Comparison of ENCODE assay signal across 8 mouse cellular contexts in the genomic region with DNA sequence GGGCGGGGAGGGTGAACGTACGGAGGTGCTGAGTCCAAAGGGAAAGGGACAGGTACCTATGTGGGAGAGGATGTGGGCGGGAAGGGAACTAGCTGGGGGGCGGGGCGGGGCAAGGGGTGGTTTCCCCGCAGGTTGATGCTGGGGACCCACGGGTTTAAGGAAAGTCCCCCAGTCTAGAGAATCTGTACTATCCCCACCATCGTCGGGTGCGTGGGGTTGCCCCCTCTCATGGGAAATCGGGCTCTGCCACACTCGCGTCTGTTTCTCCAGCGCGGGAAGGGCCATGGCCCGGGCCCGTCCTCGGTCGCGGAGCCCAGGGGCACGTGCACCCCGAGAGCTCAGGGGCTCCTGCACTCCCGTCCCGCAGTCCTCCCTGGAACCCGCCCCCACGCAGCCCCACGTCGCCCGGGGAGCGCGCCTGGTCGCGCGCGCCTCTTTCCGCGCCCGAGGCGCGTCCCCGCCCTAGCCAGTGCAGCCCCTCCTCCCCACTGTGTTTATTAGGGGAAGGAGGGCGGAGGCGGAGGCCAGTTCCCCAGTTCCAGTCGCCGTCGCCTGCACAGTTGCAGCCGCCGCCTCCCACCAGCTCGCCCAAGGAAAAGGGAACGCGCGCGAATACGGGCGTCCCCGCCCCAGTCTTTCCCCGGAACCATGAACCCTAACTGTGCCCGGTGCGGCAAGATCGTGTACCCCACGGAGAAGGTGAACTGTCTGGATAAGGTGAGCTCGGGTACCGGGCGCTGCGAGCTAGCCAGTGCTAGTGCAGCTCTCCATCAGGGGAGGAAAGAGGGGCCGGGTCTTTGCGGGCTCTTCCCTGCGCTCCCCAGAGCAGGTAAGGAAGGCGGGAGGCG. TPM values are rescaled to one million over a fixed set of nuclear protein-coding genes. Genes with fewer than 3 reads are reported as not detected.
DNase-seq lines count a peak whose midpoint lies in the region; ATAC-seq and TF ChIP-seq lines count a peak whose summit lies in the region.

No protein-coding gene starts in this region.

- peak overlapping the region; percentile 80 for H3K9ac ChIP-seq in embryonic facial prominence, embryonic 11.5 days (replicated peaks; ENCODE audit: low read length)
- H3K9ac ChIP-seq in limb, embryonic 11.5 days (ENCODE audit: low read length) = peak overlapping the region; percentile 91
- H3K9ac ChIP-seq in midbrain, embryonic 12.5 days (replicated peaks) = peak overlapping the region; percentile 84

- TF ChIP-seq POLR2A in small intestine, adult 2 months (IDR thresholded peaks at IDR 0.05; ENCODE audit: low read depth, low read length) = peak; percentile 98

- under 1% methylated on average over 67 of the region's 71 CpGs for WGBS in embryonic facial prominence, embryonic 11.5 days
- 0% methylated on average over 71 of the region's 71 CpGs for WGBS in limb, embryonic 11.5 days
- under 1% methylated on average over 67 of the region's 71 CpGs for WGBS in midbrain, embryonic 12.5 days
- 1% methylated on average over 70 of the region's 71 CpGs for WGBS in small intestine, adult 2 months

- peaks cover 12% of the 10 kb centered on the region for H3K4me1 ChIP-seq in embryonic facial prominence, embryonic 11.5 days (ENCODE audit: control insufficient read depth, insufficient read depth, low read length)
- H3K4me1 ChIP-seq in limb, embryonic 11.5 days (ENCODE audit: control insufficient read depth, insufficient read depth, low read length) = peaks cover 24% of the 10 kb centered on the region
- H3K4me1 ChIP-seq in midbrain, embryonic 12.5 days = peaks cover 25% of the 10 kb centered on the region
- peaks cover 22% of the 10 kb centered on the region; the same call in 1 of the 2 replicates for H3K4me1 ChIP-seq in small intestine, adult 2 months (ENCODE audit: control insufficient read depth, insufficient read depth, insufficient read length, low read length)

- TF ChIP-seq CTCF in small intestine, adult 2 months (IDR thresholded peaks at IDR 0.05; ENCODE audit: extremely low read depth, insufficient read length, insufficient replicate concordance, low read depth, low read length) = no peak

- H3K4me3 ChIP-seq in embryonic facial prominence, embryonic 11.5 days (ENCODE audit: low read depth, low read length) = peak overlapping the region; percentile 87
- H3K4me3 ChIP-seq in limb, embryonic 11.5 days (ENCODE audit: low read depth, low read length) = peak overlapping the region; percentile 95
- peak overlapping the region; percentile 87 for H3K4me3 ChIP-seq in midbrain, embryonic 12.5 days
- peak overlapping the region; percentile 95 for H3K4me3 ChIP-seq in small intestine, adult 2 months (ENCODE audit: low read depth, low read length)

- H3K4me2 ChIP-seq in embryonic facial prominence, embryonic 11.5 days (ENCODE audit: low read depth, low read length) = peak overlapping the region; percentile 84
- H3K4me2 ChIP-seq in limb, embryonic 11.5 days (ENCODE audit: low read depth, severe bottlenecking) = peak overlapping the region; percentile 85
- peak overlapping the region; percentile 79 for H3K4me2 ChIP-seq in midbrain, embryonic 12.5 days (replicated peaks)

- peak; percentile 77 for ATAC-seq in embryonic facial prominence, embryonic 11.5 days (replicated peaks; ENCODE audit: insufficient number of reproducible peaks, low FRiP score, low TSS enrichment, low read depth)
- peak; percentile 70 for ATAC-seq in limb, embryonic 11.5 days (ENCODE audit: insufficient number of reproducible peaks, low FRiP score, low TSS enrichment, low read depth)
- ATAC-seq in midbrain, embryonic 12.5 days (ENCODE audit: low FRiP score, low read depth) = peak; percentile 75

- DNase-seq in adrenal gland, postnatal 10 days = peak; percentile 92
- DNase-seq in embryonic facial prominence, embryonic 11.5 days (ENCODE audit: low spot score) = peak; percentile 83
- DNase-seq in heart, adult 18-20 months = peak; percentile 92 to 94
- peak; percentile 89 for DNase-seq in kidney, adult 18-20 months
- DNase-seq in limb, embryonic 11.5 days (ENCODE audit: low spot score) = peak; percentile 89
- no peak for DNase-seq in c-Kit-positive CD71-positive TER-119-positive erythroid progenitor cells, embryonic 14.5 days (ENCODE audit: low spot score)

- H3K9me3 ChIP-seq in embryonic facial prominence, embryonic 11.5 days (replicated peaks; ENCODE audit: control insufficient read depth, low read length) = no peaks in the 10 kb centered on the region
- no peaks in the 10 kb centered on the region for H3K9me3 ChIP-seq in limb, embryonic 11.5 days (ENCODE audit: control insufficient read depth, low read length)
- no peaks in the 10 kb centered on the region for H3K9me3 ChIP-seq in midbrain, embryonic 12.5 days

- H3K27me3 ChIP-seq in embryonic facial prominence, embryonic 11.5 days (ENCODE audit: control insufficient read depth, insufficient read depth, low read length) = no peaks in the 10 kb centered on the region
- H3K27me3 ChIP-seq in limb, embryonic 11.5 days (ENCODE audit: control insufficient read depth, insufficient read depth, low read length) = no peaks in the 10 kb centered on the region
- no peaks in the 10 kb centered on the region for H3K27me3 ChIP-seq in midbrain, embryonic 12.5 days
- no peaks in the 10 kb centered on the region for H3K27me3 ChIP-seq in small intestine, adult 2 months (ENCODE audit: control insufficient read depth, insufficient read depth, low read length)

- peak overlapping the region; percentile 92 for H3K27ac ChIP-seq in embryonic facial prominence, embryonic 11.5 days (replicated peaks; ENCODE audit: low read depth, low read length)
- peak overlapping the region; percentile 96 for H3K27ac ChIP-seq in limb, embryonic 11.5 days (replicated peaks; ENCODE audit: low read depth, low read length)
- peak overlapping the region; percentile 90 for H3K27ac ChIP-seq in midbrain, embryonic 12.5 days (replicated peaks)
- H3K27ac ChIP-seq in small intestine, adult 2 months (ENCODE audit: insufficient read depth, low read depth, low read length) = peak overlapping the region; percentile 99

- no peaks in the 10 kb centered on the region for H3K36me3 ChIP-seq in embryonic facial prominence, embryonic 11.5 days (replicated peaks; ENCODE audit: control insufficient read depth, insufficient read depth, low read depth, low read length)
- H3K36me3 ChIP-seq in limb, embryonic 11.5 days (ENCODE audit: control insufficient read depth, insufficient read depth, low read length) = no peaks in the 10 kb centered on the region
- no peaks in the 10 kb centered on the region for H3K36me3 ChIP-seq in midbrain, embryonic 12.5 days
- 0 out of 2 replicates have a peak, but pooled peaks cover 3% of the 10 kb centered on the region for H3K36me3 ChIP-seq in small intestine, adult 2 months (ENCODE audit: control insufficient read depth, insufficient read depth, low read length)

RNA-seq across cellular contexts. Expression of a gene that starts 0.6 kb away (rescaled TPM):
- 100 to 1,000 TPM; 107 to 122 TPM for total RNA-seq in adrenal gland, postnatal 10 days (2021)
- 62.6 and 67.8 TPM in 2 replicates for polyA plus RNA-seq in embryonic facial prominence, embryonic 11.5 days (2014; fragmentation: Nextera tagmentation; extraction: Ambion mirVana)
- total RNA-seq in heart, adult 18-20 months (2021) = 10 to 100 TPM; 34.9 to 36.6 TPM
- 79.9 and 80.5 TPM in 2 replicates for polyA plus RNA-seq in limb, embryonic 11.5 days (2014; fragmentation: Nextera tagmentation; extraction: Ambion mirVana)
- polyA plus RNA-seq in midbrain, embryonic 12.5 days (2016; fragmentation: Nextera tagmentation; extraction: Ambion mirVana) = 102 and 106 TPM in 2 replicates
- polyA plus RNA-seq in small intestine, adult 2 months (2012; rRNA removed) = 165 and 397 TPM in 2 replicates

RNA-seq across cellular contexts. Expression of a gene that starts 17.1 kb away (rescaled TPM):
- 100 to 1,000 TPM; 958 to 975 TPM for total RNA-seq in adrenal gland, postnatal 10 days (2021)
- 524 and 537 TPM in 2 replicates for polyA plus RNA-seq in embryonic facial prominence, embryonic 11.5 days (2014; fragmentation: Nextera tagmentation; extraction: Ambion mirVana)
- total RNA-seq in heart, adult 18-20 months (2021) = 100 to 1,000 TPM; 505 to 584 TPM
- 576 and 600 TPM in 2 replicates for polyA plus RNA-seq in limb, embryonic 11.5 days (2014; fragmentation: Nextera tagmentation; extraction: Ambion mirVana)
- 370 and 378 TPM in 2 replicates for polyA plus RNA-seq in midbrain, embryonic 12.5 days (2016; fragmentation: Nextera tagmentation; extraction: Ambion mirVana)
- polyA plus RNA-seq in small intestine, adult 2 months (2012; rRNA removed) = 10.2 and 22.0 TPM in 2 replicates

RNA-seq across cellular contexts. Expression of a gene that starts 23.7 kb away (rescaled TPM):
- under 1 TPM in 1 of 2 experiments, not detected in 1; 0.51 TPM for total RNA-seq in adrenal gland, postnatal 10 days (2021)
- polyA plus RNA-seq in embryonic facial prominence, embryonic 11.5 days (2014; fragmentation: Nextera tagmentation; extraction: Ambion mirVana) = not detected in 2 replicates
- not detected for total RNA-seq in heart, adult 18-20 months (2021)
- not detected in 2 replicates for polyA plus RNA-seq in limb, embryonic 11.5 days (2014; fragmentation: Nextera tagmentation; extraction: Ambion mirVana)
- polyA plus RNA-seq in midbrain, embryonic 12.5 days (2016; fragmentation: Nextera tagmentation; extraction: Ambion mirVana) = 0.31 and 1.3 TPM in 2 replicates
- not detected in 2 replicates for polyA plus RNA-seq in small intestine, adult 2 months (2012; rRNA removed)

RNA-seq across cellular contexts. Expression of a gene that starts 33.0 kb away (rescaled TPM):
- 10 to 100 TPM; 19.9 to 20.0 TPM for total RNA-seq in adrenal gland, postnatal 10 days (2021)
- polyA plus RNA-seq in embryonic facial prominence, embryonic 11.5 days (2014; fragmentation: Nextera tagmentation; extraction: Ambion mirVana) = 12.9 and 13.1 TPM in 2 replicates
- 1 to 10 TPM; 6.4 to 8.4 TPM for total RNA-seq in heart, adult 18-20 months (2021)
- polyA plus RNA-seq in limb, embryonic 11.5 days (2014; fragmentation: Nextera tagmentation; extraction: Ambion mirVana) = 15.4 and 18.3 TPM in 2 replicates
- 22.3 and 24.4 TPM in 2 replicates for polyA plus RNA-seq in midbrain, embryonic 12.5 days (2016; fragmentation: Nextera tagmentation; extraction: Ambion mirVana)
- polyA plus RNA-seq in small intestine, adult 2 months (2012; rRNA removed) = 1.7 and 3.7 TPM in 2 replicates

RNA-seq across cellular contexts. Expression of a gene that starts 41.2 kb away (rescaled TPM):
- 1 to 10 TPM; 2.0 to 3.1 TPM for total RNA-seq in adrenal gland, postnatal 10 days (2021)
- 15.4 and 20.0 TPM in 2 replicates for polyA plus RNA-seq in embryonic facial prominence, embryonic 11.5 days (2014; fragmentation: Nextera tagmentation; extraction: Ambion mirVana)
- total RNA-seq in heart, adult 18-20 months (2021) = under 1 TPM; 0.51 to 0.55 TPM
- polyA plus RNA-seq in limb, embryonic 11.5 days (2014; fragmentation: Nextera tagmentation; extraction: Ambion mirVana) = 15.9 and 17.4 TPM in 2 replicates
- 14.2 and 15.8 TPM in 2 replicates for polyA plus RNA-seq in midbrain, embryonic 12.5 days (2016; fragmentation: Nextera tagmentation; extraction: Ambion mirVana)
- 0.43 and 0.44 TPM in 2 replicates for polyA plus RNA-seq in small intestine, adult 2 months (2012; rRNA removed)

Comparison
In these comparisons a context has a peak if more than half of its experiments do, and no peak if none do; other contexts are left out.
1. RNA of a gene that starts 17.1 kb away (polyA plus RNA-seq): 576 to 600 TPM in limb, embryonic 11.5 days, 524 to 537 TPM in embryonic facial prominence, embryonic 11.5 days and 370 to 378 TPM in midbrain, embryonic 12.5 days; 10.2 to 22.0 TPM in small intestine, adult 2 months; every median in the first group is over 10 times any median in the second.
2. Peak in every context shown above with its lines, with median percentiles within 50 percentile points of each other: ATAC-seq, H3K27ac ChIP-seq, H3K4me2 ChIP-seq, H3K4me3 ChIP-seq and H3K9ac ChIP-seq.